ENCODE assay signal across 9 mouse cellular contexts in genomic region chr16:25058812-25059501, GRCm38 (mm10).
DNase-seq lines count a peak whose midpoint lies in the region; ATAC-seq and TF ChIP-seq lines count a peak whose summit lies in the region.
"Had no signal": no experiment of that assay in that cellular context is flagged by ENCODE, and none has a peak within 500 bp of the region (broad histone marks: within the 10 kb centered on the region; RNA-seq: fewer than 3 reads in every experiment).

No protein-coding gene starts in this region.

- peak overlapping the region; percentile 80 for H3K9ac ChIP-seq in heart, embryonic 14.5 days (ENCODE audit: low read length)
- peak overlapping the region; percentile 37; the same call in 1 of the 2 replicates for H3K9ac ChIP-seq in liver, embryonic 11.5 days (ENCODE audit: low read depth, low read length)

- H3K79me3 ChIP-seq in C2C12 (ENCODE audit: low read depth) = no peaks in the 10 kb centered on the region

- peak overlapping the region; percentile 81 for H3ac ChIP-seq in C2C12 (ENCODE audit: control insufficient read depth, insufficient read length, low read depth)

- peak; percentile 48; the same call in 1 of the 2 replicates for TF ChIP-seq POLR2A in brain, embryonic 14.5 days (IDR thresholded peaks at IDR 0.05; ENCODE audit: borderline replicate concordance, extremely low read depth, insufficient read depth, insufficient read length, poor library complexity, severe bottlenecking)

- ATAC-seq in heart, embryonic 14.5 days (ENCODE audit: insufficient number of reproducible peaks, insufficient read depth, low FRiP score, low read depth) = peak; percentile 96
- ATAC-seq in liver, embryonic 11.5 days (replicated peaks; ENCODE audit: low FRiP score) = peak; percentile 83

- H3K9me3 ChIP-seq in forebrain, embryonic 10.5 days = no peaks in the 10 kb centered on the region
- H3K9me3 ChIP-seq in heart, embryonic 14.5 days (ENCODE audit: control insufficient read depth, low read length) = no peaks in the 10 kb centered on the region
- no peaks in the 10 kb centered on the region for H3K9me3 ChIP-seq in liver, embryonic 11.5 days (ENCODE audit: control insufficient read depth, low read length)

- H3K4me2 ChIP-seq in heart, embryonic 14.5 days (ENCODE audit: low read length) = peak overlapping the region; percentile 70
- H3K4me2 ChIP-seq in liver, embryonic 11.5 days = peak overlapping the region; percentile 72

- H3K27ac ChIP-seq in forebrain, embryonic 10.5 days = peak overlapping the region; percentile 96
- peak overlapping the region; percentile 98 to 99 for H3K27ac ChIP-seq in heart, embryonic 14.5 days (replicated peaks in 1 of 2; ENCODE audit: control insufficient read depth in 1 of 2, insufficient read depth in 1 of 2, low read depth in 2 of 2, low read length in 2 of 2)
- peak overlapping the region; percentile 70 for H3K27ac ChIP-seq in liver, embryonic 11.5 days (ENCODE audit: low read depth, low read length)

- under 1% methylated on average over 36 of the region's 36 CpGs for WGBS in forebrain, embryonic 10.5 days
- under 1% methylated on average over 36 of the region's 36 CpGs for WGBS in heart, embryonic 14.5 days
- 1% methylated on average over 36 of the region's 36 CpGs for WGBS in liver, embryonic 11.5 days

- no peaks in the 10 kb centered on the region for H3K36me3 ChIP-seq in C2C12 (ENCODE audit: control insufficient read depth, insufficient read depth)
- H3K36me3 ChIP-seq in forebrain, embryonic 10.5 days (replicated peaks) = no peaks in the 10 kb centered on the region
- H3K36me3 ChIP-seq in heart, embryonic 14.5 days (ENCODE audit: control insufficient read depth, insufficient read depth, low read length) = no peaks in the 10 kb centered on the region
- H3K36me3 ChIP-seq in liver, embryonic 11.5 days (ENCODE audit: control insufficient read depth, insufficient read depth, low read length) = no peaks in the 10 kb centered on the region
- H3K36me3 ChIP-seq in splenic B cell, adult 2 months (ENCODE audit: control insufficient read depth, insufficient read depth, low read length, poor library complexity, severe bottlenecking) = no peaks in the 10 kb centered on the region
- H3K36me3 ChIP-seq: G1E had no signal

- no peaks in the 10 kb centered on the region for H3K79me2 ChIP-seq in C2C12 (ENCODE audit: control insufficient read depth, insufficient read depth)

- H3K4me1 ChIP-seq in forebrain, embryonic 10.5 days = peaks cover 33% of the 10 kb centered on the region
- peaks cover 22 to 24% of the 10 kb centered on the region in 2 experiments for H3K4me1 ChIP-seq in heart, embryonic 14.5 days (ENCODE audit: control insufficient read depth in 2 of 2, insufficient read depth in 2 of 2, low read length in 2 of 2)
- H3K4me1 ChIP-seq in liver, embryonic 11.5 days (replicated peaks; ENCODE audit: control insufficient read depth, insufficient read depth, low read length) = peaks cover 9% of the 10 kb centered on the region

- DNase-seq in brain, embryonic 14.5 days (ENCODE audit: low read depth) = peak; percentile 99
- peak; percentile 88 for DNase-seq in forebrain, embryonic 10.5 days (ENCODE audit: extremely low spot score, low spot score)
- DNase-seq in kidney, postnatal 10 days = peak; percentile 97
- DNase-seq in liver, embryonic 11.5 days (ENCODE audit: low spot score) = peak; percentile 84
- peak; percentile 68 for DNase-seq in naive thymus-derived CD4-positive, alpha-beta T cell, adult 2 months (ENCODE audit: low read depth)
- peak; percentile 38 for DNase-seq in splenic B cell, adult 2 months (ENCODE audit: low read depth, low spot score)

- H3K27me3 ChIP-seq in C2C12 (ENCODE audit: control insufficient read depth, insufficient read depth, insufficient read length) = no peaks in the 10 kb centered on the region
- peaks cover 69% of the 10 kb centered on the region for H3K27me3 ChIP-seq in forebrain, embryonic 10.5 days (ENCODE audit: poor library complexity, severe bottlenecking)
- no peaks in the 10 kb centered on the region for H3K27me3 ChIP-seq in heart, embryonic 14.5 days (ENCODE audit: control insufficient read depth, insufficient read depth, low read length)
- peaks cover 2% of the 10 kb centered on the region; the same call in 1 of the 2 replicates for H3K27me3 ChIP-seq in liver, embryonic 11.5 days (replicated peaks; ENCODE audit: control insufficient read depth, insufficient read depth, low read length)
- no peaks in the 10 kb centered on the region for H3K27me3 ChIP-seq in splenic B cell, adult 2 months (ENCODE audit: control insufficient read depth, insufficient read depth, low read length, poor library complexity, severe bottlenecking)

- peak overlapping the region; percentile 41 for H3K4me3 ChIP-seq in C2C12 (ENCODE audit: insufficient read depth, poor library complexity, severe bottlenecking)
- H3K4me3 ChIP-seq in forebrain, embryonic 10.5 days = peak overlapping the region; percentile 63
- H3K4me3 ChIP-seq in heart, embryonic 14.5 days (ENCODE audit: control insufficient read depth in 1 of 2, insufficient read depth in 1 of 2, low read depth in 1 of 2, low read length in 2 of 2) = peak overlapping the region; percentile 61 to 90
- peak overlapping the region; percentile 60 for H3K4me3 ChIP-seq in liver, embryonic 11.5 days (ENCODE audit: low read depth, low read length)

- TF ChIP-seq CTCF in C2C12 (IDR thresholded peaks at IDR 0.05; ENCODE audit: control insufficient read depth, insufficient read depth, insufficient read length) = no peak
- TF ChIP-seq CTCF in brain, embryonic 14.5 days (IDR thresholded peaks at IDR 0.05; ENCODE audit: borderline replicate concordance, extremely low read depth, insufficient read depth, insufficient read length) = no peak

TF ChIP-seq in C2C12, 6 proteins besides CTCF, POLR2A, EP300 and RAD21:
- TF ChIP-seq MYOD1 (IDR thresholded peaks at IDR 0.05; ENCODE audit: control insufficient read depth, insufficient read length, low read depth) (peak; percentile 61), MAX (IDR thresholded peaks at IDR 0.05) (no peak)

Comparison
In these comparisons a context has a peak if more than half of its experiments do, and no peak if none do; other contexts are left out.
1. Peak in every context shown above with its lines: DNase-seq, ATAC-seq, H3K4me3 ChIP-seq and H3K27ac ChIP-seq.
2. DNase-seq: peak in every context shown above with its lines; median percentile 99 in brain, embryonic 14.5 days; 97 in kidney, postnatal 10 days; 88 in forebrain, embryonic 10.5 days; 84 in liver, embryonic 11.5 days; 68 in naive thymus-derived CD4-positive, alpha-beta T cell, adult 2 months; 38 in splenic B cell, adult 2 months.